Mouse (Mus musculus) neural tube, embryonic 15.5 days (tissue): ENCODE results near the gene Slc5a4a. TPM values are rescaled to one million over a fixed set of nuclear protein-coding genes. Genes with fewer than 3 reads are reported as not detected.

Source experiments
- ATAC-seq: fragments of 200-750 bp; cut with Nextera tagmentation; 2 replicates; pipeline ENCODE4 v1.8.0; 2017; ENCODE audit warnings: mild to moderate bottlenecking, moderate TSS enrichment, moderate library complexity; ENCODE audit not compliant: low FRiP score
- H3K27ac ChIP-seq: fragments of 300-500 bp; sonication (generic); replicated peaks from 2 replicates; pipeline ENCODE4 v1.5.1; 2015; ENCODE audit warnings: mild to moderate bottlenecking, inconsistent platforms
- H3K27me3 ChIP-seq: fragments of 300-500 bp; sonication (generic); replicated peaks from 2 replicates; pipeline ENCODE4 v1.6.1; 2015; ENCODE audit warnings: inconsistent platforms
- H3K36me3 ChIP-seq: fragments of 300-500 bp; sonication (generic); 2 replicates; pipeline ENCODE4 v1.6.1; 2015; ENCODE audit warnings: inconsistent platforms
- H3K4me1 ChIP-seq: fragments of 300-500 bp; sonication (generic); 2 replicates; pipeline ENCODE4 v1.6.1; 2015; ENCODE audit warnings: inconsistent platforms
- H3K4me2 ChIP-seq: fragments of 300-500 bp; sonication (generic); 2 replicates; pipeline ENCODE4 v1.6.1; 2015; ENCODE audit warnings: inconsistent platforms, mild to moderate bottlenecking, moderate library complexity
- H3K4me3 ChIP-seq: fragments of 300-500 bp; sonication (generic); replicated peaks from 2 replicates; pipeline ENCODE4 v1.5.1; 2015; ENCODE audit warnings: mild to moderate bottlenecking, inconsistent platforms
- H3K9ac ChIP-seq: fragments of 300-500 bp; sonication (generic); replicated peaks from 2 replicates; pipeline ENCODE4 v1.6.1; 2015; ENCODE audit warnings: mild to moderate bottlenecking, inconsistent platforms
- H3K9me3 ChIP-seq: fragments of 300-500 bp; sonication (generic); replicated peaks from 2 replicates; pipeline ENCODE4 v1.6.1; 2016; ENCODE audit warnings: inconsistent platforms
- WGBS: fragments of 180-500 bp; shearing (Covaris S2); methylation state at CpG from one replicate; pipeline ENCODE4 v1.1.7; 2015; ENCODE audit warnings: mixed read lengths; 5-methylcytosine and 5-hydroxymethylcytosine counted together
- polyA plus RNA-seq: library from polyadenylated mRNA; unstranded; fragments of >200 nt; fragmentation: Nextera tagmentation; extraction: Ambion mirVana; gene quantifications from 2 replicates; pipeline ENCODE4 v1.2.1, GENCODE M21; 2015

The Slc5a4a gene
- polyA plus RNA-seq, result 0.11 and 0.22 TPM in 2 replicates

GRCm38 (mm10) chr10:76147278-76147677 is at the start of gene Slc5a4a:
Gene Slc5a4a (plus strand): TSS chr10:76147451.
- Histone ChIP-seq H3K27ac (no peak within 1 kb of the TSS), H3K9me3 (no peaks in the 10 kb centered on the region), H3K36me3 (no peaks in the 10 kb centered on the region), H3K4me3 (no peak within 1 kb of the TSS), H3K4me2 (no peak within 1 kb of the TSS), H3K9ac (no peak within 1 kb of the TSS), H3K4me1 (no peaks in the 10 kb centered on the region), H3K27me3 (no peaks in the 10 kb centered on the region)
- 91% methylated on average over 5 of the region's 5 CpGs for WGBS
- no peak for ATAC-seq

- Histone ChIP-seq H3K4me2 (no peak within 1 kb of the TSS), H3K27me3 (no peaks in the 10 kb centered on the region), H3K27ac (no peak within 1 kb of the TSS), H3K36me3 (no peaks in the 10 kb centered on the region), H3K9me3 (no peaks in the 10 kb centered on the region), H3K4me3 (no peak within 1 kb of the TSS), H3K4me1 (no peaks in the 10 kb centered on the region), H3K9ac (no peak within 1 kb of the TSS)
- WGBS, result 94% methylated on average over 4 of the region's 4 CpGs
- no peak for ATAC-seq
Observed at GRCm38 (mm10) chr10:76110861-76111260, 36.4 kb upstream of the Slc5a4a start, which contains the start of gene Slc5a4b. Gene Slc5a4b (minus strand): TSS chr10:76110961.

GRCm38 (mm10) chr10:76117966-76118365 is 29.3 kb upstream of the Slc5a4a start:
- Histone ChIP-seq H3K36me3 (no peaks in the 10 kb centered on the region), H3K27ac (no peak overlapping the region), H3K27me3 (no peaks in the 10 kb centered on the region), H3K9ac (no peak overlapping the region), H3K4me1 (peaks cover 8% of the 10 kb centered on the region), H3K9me3 (no peaks in the 10 kb centered on the region), H3K4me2 (no peak overlapping the region), H3K4me3 (no peak overlapping the region)
- no peak for ATAC-seq
- 39% methylated on average over 5 of the region's 5 CpGs for WGBS

GRCm38 (mm10) chr10:76118741-76119140 is 28.5 kb upstream of the Slc5a4a start:
- peaks cover 8% of the 10 kb centered on the region for H3K4me1 ChIP-seq
- H3K9me3 ChIP-seq, result no peaks in the 10 kb centered on the region
- no peaks in the 10 kb centered on the region for H3K27me3 ChIP-seq
- H3K36me3 ChIP-seq, result no peaks in the 10 kb centered on the region
- no peak for ATAC-seq
- H3K4me2 ChIP-seq, result no peak overlapping the region
- no peak overlapping the region for H3K4me3 ChIP-seq
- no peak overlapping the region for H3K27ac ChIP-seq
- no peak overlapping the region for H3K9ac ChIP-seq
- WGBS, result 20% methylated on average over 1 of the region's 1 CpGs

- H3K4me3 ChIP-seq, result no peak overlapping the region
- peaks cover 8% of the 10 kb centered on the region for H3K4me1 ChIP-seq
- H3K4me2 ChIP-seq, result no peak overlapping the region
- H3K9ac ChIP-seq, result no peak overlapping the region
- WGBS, result 22% methylated on average over 4 of the region's 4 CpGs
- H3K9me3 ChIP-seq, result no peaks in the 10 kb centered on the region
- ATAC-seq, result no peak
- H3K27ac ChIP-seq, result no peak overlapping the region
- H3K36me3 ChIP-seq, result no peaks in the 10 kb centered on the region
- no peaks in the 10 kb centered on the region for H3K27me3 ChIP-seq
Observed at GRCm38 (mm10) chr10:76120124-76120711, 27.0 kb upstream of the Slc5a4a start.

GRCm38 (mm10) chr10:76121495-76121894 is 25.8 kb upstream of the Slc5a4a start:
- no peaks in the 10 kb centered on the region for H3K27me3 ChIP-seq
- no peak overlapping the region for H3K27ac ChIP-seq
- no peaks in the 10 kb centered on the region for H3K9me3 ChIP-seq
- H3K9ac ChIP-seq, result no peak overlapping the region
- H3K4me1 ChIP-seq, result peaks cover 8% of the 10 kb centered on the region
- H3K4me2 ChIP-seq, result no peak overlapping the region
- H3K4me3 ChIP-seq, result no peak overlapping the region
- no peak for ATAC-seq
- no peaks in the 10 kb centered on the region for H3K36me3 ChIP-seq
- 88% methylated on average over 5 of the region's 5 CpGs for WGBS

- no peaks in the 10 kb centered on the region for H3K27me3 ChIP-seq
- H3K4me1 ChIP-seq, result no peaks in the 10 kb centered on the region
- H3K9me3 ChIP-seq, result no peaks in the 10 kb centered on the region
- no peaks in the 10 kb centered on the region for H3K36me3 ChIP-seq
- H3K27ac ChIP-seq, result no peak overlapping the region
- no peak overlapping the region for H3K4me2 ChIP-seq
- ATAC-seq, result no peak
- no peak overlapping the region for H3K9ac ChIP-seq
- WGBS, result 74% methylated on average over 4 of the region's 4 CpGs
- no peak overlapping the region for H3K4me3 ChIP-seq
Observed at GRCm38 (mm10) chr10:76132506-76132905, 14.7 kb upstream of the Slc5a4a start.

- H3K36me3 ChIP-seq, result no peaks in the 10 kb centered on the region
- H3K4me2 ChIP-seq, result no peak overlapping the region
- no peaks in the 10 kb centered on the region for H3K9me3 ChIP-seq
- no peak for ATAC-seq
- H3K4me3 ChIP-seq, result no peak overlapping the region
- H3K9ac ChIP-seq, result no peak overlapping the region
- WGBS, result 81% methylated on average over 2 of the region's 2 CpGs
- H3K27me3 ChIP-seq, result no peaks in the 10 kb centered on the region
- H3K27ac ChIP-seq, result no peak overlapping the region
- no peaks in the 10 kb centered on the region for H3K4me1 ChIP-seq
Observed at GRCm38 (mm10) chr10:76136318-76136717, 10.9 kb upstream of the Slc5a4a start.

GRCm38 (mm10) chr10:76146846-76147245 is 405 bp upstream of the Slc5a4a start:
- Histone ChIP-seq H3K9ac (no peak overlapping the region), H3K9me3 (no peaks in the 10 kb centered on the region), H3K27me3 (no peaks in the 10 kb centered on the region), H3K27ac (no peak overlapping the region), H3K4me2 (no peak overlapping the region), H3K36me3 (no peaks in the 10 kb centered on the region), H3K4me1 (no peaks in the 10 kb centered on the region), H3K4me3 (no peak overlapping the region)
- WGBS, result 71% methylated on average over 8 of the region's 8 CpGs
- no peak for ATAC-seq

- ATAC-seq, result no peak
- no peak overlapping the region for H3K27ac ChIP-seq
- H3K9me3 ChIP-seq, result no peaks in the 10 kb centered on the region
- H3K9ac ChIP-seq, result no peak overlapping the region
- H3K4me3 ChIP-seq, result no peak overlapping the region
- H3K27me3 ChIP-seq, result no peaks in the 10 kb centered on the region
- H3K36me3 ChIP-seq, result no peaks in the 10 kb centered on the region
- no peaks in the 10 kb centered on the region for H3K4me1 ChIP-seq
- H3K4me2 ChIP-seq, result no peak overlapping the region
- WGBS, result 86% methylated on average over 7 of the region's 7 CpGs
Observed at GRCm38 (mm10) chr10:76155911-76156310, 8.7 kb downstream of the Slc5a4a start.

GRCm38 (mm10) chr10:76157528-76157927 is 10.3 kb downstream of the Slc5a4a start:
- ATAC-seq, result no peak
- Histone ChIP-seq H3K9ac (no peak overlapping the region), H3K4me1 (no peaks in the 10 kb centered on the region), H3K27ac (no peak overlapping the region), H3K36me3 (no peaks in the 10 kb centered on the region), H3K4me3 (no peak overlapping the region), H3K4me2 (no peak overlapping the region), H3K9me3 (no peaks in the 10 kb centered on the region), H3K27me3 (no peaks in the 10 kb centered on the region)
- WGBS, result 81% methylated on average over 5 of the region's 5 CpGs

GRCm38 (mm10) chr10:76158009-76158408 is 10.8 kb downstream of the Slc5a4a start:
- Histone ChIP-seq H3K9me3 (no peaks in the 10 kb centered on the region), H3K27ac (no peak overlapping the region), H3K4me3 (no peak overlapping the region), H3K4me1 (no peaks in the 10 kb centered on the region), H3K9ac (no peak overlapping the region), H3K27me3 (no peaks in the 10 kb centered on the region), H3K36me3 (no peaks in the 10 kb centered on the region), H3K4me2 (no peak overlapping the region)
- ATAC-seq, result no peak
- WGBS, result 73% methylated on average over 1 of the region's 1 CpGs
